Mouse (Mus musculus) heart, adult 2 months (tissue): Measurements from ENCODE around the gene Gm37240. TPM values are rescaled to one million over a fixed set of nuclear protein-coding genes. Genes with fewer than 3 reads are reported as not detected.

Experiments
- DNase-seq, 2 experiments: peaks; one replicate each; pipeline ENCODE4 v3.0.0; 2021
- H3K27ac ChIP-seq: fragments of 200-600 bp; 2 replicates; pipeline ENCODE4 v1.8.1; 2022
- H3K27me3 ChIP-seq: fragments of 200-500 bp; 2 replicates; pipeline ENCODE4 v1.6.1; 2012; ENCODE audit warnings: mild to moderate bottlenecking, low read length, inconsistent platforms, mixed read lengths; ENCODE audit not compliant: control insufficient read depth, insufficient read depth
- H3K36me3 ChIP-seq: fragments of 200-500 bp; 2 replicates; pipeline ENCODE4 v1.6.1; 2012; ENCODE audit warnings: low read length, inconsistent platforms; ENCODE audit not compliant: control insufficient read depth, insufficient read depth
- H3K4me1 ChIP-seq: fragments of 200-500 bp; 2 replicates; pipeline ENCODE4 v1.6.1; 2011; ENCODE audit warnings: low read length; ENCODE audit not compliant: control insufficient read depth, insufficient read depth
- H3K4me3 ChIP-seq: fragments of 200-600 bp; 2 replicates; pipeline ENCODE4 v1.8.1; 2022
- H3K79me2 ChIP-seq: fragments of 200-500 bp; replicated peaks from 2 replicates; pipeline ENCODE4 v1.6.1; 2012; ENCODE audit warnings: mild to moderate bottlenecking, inconsistent platforms, low read length, moderate library complexity, mixed read lengths; ENCODE audit not compliant: control insufficient read depth, insufficient read depth
- H3K9ac ChIP-seq: fragments of 200-500 bp; 2 replicates; pipeline ENCODE4 v1.6.1; 2012; ENCODE audit warnings: low read depth, mild to moderate bottlenecking, control low read depth, inconsistent platforms, low read length, mixed read lengths
- CTCF ChIP-seq: fragments of 200-600 bp; IDR thresholded peaks from 2 replicates; pipeline ENCODE4 v1.8.1; 2022; ENCODE audit warnings: antibody characterized with exemption, mild to moderate bottlenecking, moderate library complexity
- EP300 ChIP-seq: fragments of 200-500 bp; IDR thresholded peaks from 2 replicates; pipeline ENCODE4 v1.6.1; 2011; ENCODE audit warnings: low read depth, low read length, control low read depth; ENCODE audit not compliant: insufficient read depth
- POLR2A ChIP-seq: fragments of 200-500 bp; IDR thresholded peaks from 2 replicates; pipeline ENCODE4 v1.6.1; 2011; ENCODE audit warnings: mild to moderate bottlenecking, low read depth, low read length, control low read depth; ENCODE audit not compliant: insufficient read depth
- WGBS: fragments of 180-500 bp; shearing (Covaris S2); methylation state at CpG from one replicate; pipeline ENCODE4 v1.1.7; 2018; 5-methylcytosine and 5-hydroxymethylcytosine counted together
- intact Hi-C: fragments of 180-260 bp; cut with DNase I; formaldehyde crosslinking; loops from one replicate; pipeline ENCODE4 v1.15.1; 2025
- polyA plus RNA-seq: library from polyadenylated mRNA; depleted of rRNA; stranded (reverse); fragments of >200 nt; gene quantifications from 2 replicates; pipeline ENCODE4 v1.2.3, GENCODE M21; 2012
- total RNA-seq, 2 experiments: library from RNA; stranded (reverse); gene quantifications; 2 replicates each; pipeline ENCODE4 v1.2.3; 2021

Gm37240 gene
- total and polyA plus RNA-seq, 3 experiments: 25.0 to 45.3 (median 36.6) TPM

GRCm38 (mm10) chr3:85369847-85370246, 517.5 kb downstream of the Gm37240 start:
- 89% methylated on average over 10 of the region's 10 CpGs for WGBS
- H3K9ac ChIP-seq: no peak overlapping the region
- intact Hi-C loops: loop anchor here (10.0 kb wide), 1 partner anchor 445 kb away; no protein-coding TSS in a partner anchor
- DNase-seq: no peak
- no peaks in the 10 kb centered on the region for H3K27me3 ChIP-seq
- H3K79me2 ChIP-seq: no peaks in the 10 kb centered on the region
- TF ChIP-seq POLR2A: no peak
- H3K36me3 ChIP-seq: no peaks in the 10 kb centered on the region
- H3K27ac ChIP-seq: no peak overlapping the region
- no peak overlapping the region for H3K4me3 ChIP-seq
- peaks cover 6% of the 10 kb centered on the region for H3K4me1 ChIP-seq

GRCm38 (mm10) chr3:85369157-85369556, 518.2 kb downstream of the Gm37240 start:
- Histone ChIP-seq H3K27me3 (no peaks in the 10 kb centered on the region), H3K79me2 (no peaks in the 10 kb centered on the region), H3K4me3 (no peak overlapping the region), H3K36me3 (no peaks in the 10 kb centered on the region), H3K27ac (peak overlapping the region; percentile 51; the same call in 1 of the 2 replicates), H3K9ac (no peak overlapping the region), H3K4me1 (peaks cover 6% of the 10 kb centered on the region)
- intact Hi-C loops: loop anchor here (10.0 kb wide), 1 partner anchor 444 kb away; no protein-coding TSS in a partner anchor
- no peak for TF ChIP-seq POLR2A
- peak; percentile 55; the same call in 1 of the 2 replicates for TF ChIP-seq EP300
- TF ChIP-seq CTCF: no peak
- DNase-seq: peak in 1 of 2 experiments; percentile 30
- WGBS: 34% methylated on average over 5 of the region's 5 CpGs

GRCm38 (mm10) chr3:85368354-85369120, 518.8 kb downstream of the Gm37240 start:
- intact Hi-C loops: loop anchor here (10.0 kb wide), 1 partner anchor 444 kb away; no protein-coding TSS in a partner anchor
- 54% methylated on average over 16 of the region's 16 CpGs for WGBS
- DNase-seq: peak in 1 of 2 experiments; percentile 4
- no peak for TF ChIP-seq CTCF
- no peak for TF ChIP-seq EP300
- no peak for TF ChIP-seq POLR2A
- H3K27me3 ChIP-seq: no peaks in the 10 kb centered on the region
- H3K4me1 ChIP-seq: peaks cover 6% of the 10 kb centered on the region
- no peak overlapping the region for H3K4me3 ChIP-seq
- H3K36me3 ChIP-seq: no peaks in the 10 kb centered on the region
- no peak overlapping the region for H3K9ac ChIP-seq
- H3K27ac ChIP-seq: peak overlapping the region; percentile 51; the same call in 1 of the 2 replicates
- no peaks in the 10 kb centered on the region for H3K79me2 ChIP-seq

DNA sequence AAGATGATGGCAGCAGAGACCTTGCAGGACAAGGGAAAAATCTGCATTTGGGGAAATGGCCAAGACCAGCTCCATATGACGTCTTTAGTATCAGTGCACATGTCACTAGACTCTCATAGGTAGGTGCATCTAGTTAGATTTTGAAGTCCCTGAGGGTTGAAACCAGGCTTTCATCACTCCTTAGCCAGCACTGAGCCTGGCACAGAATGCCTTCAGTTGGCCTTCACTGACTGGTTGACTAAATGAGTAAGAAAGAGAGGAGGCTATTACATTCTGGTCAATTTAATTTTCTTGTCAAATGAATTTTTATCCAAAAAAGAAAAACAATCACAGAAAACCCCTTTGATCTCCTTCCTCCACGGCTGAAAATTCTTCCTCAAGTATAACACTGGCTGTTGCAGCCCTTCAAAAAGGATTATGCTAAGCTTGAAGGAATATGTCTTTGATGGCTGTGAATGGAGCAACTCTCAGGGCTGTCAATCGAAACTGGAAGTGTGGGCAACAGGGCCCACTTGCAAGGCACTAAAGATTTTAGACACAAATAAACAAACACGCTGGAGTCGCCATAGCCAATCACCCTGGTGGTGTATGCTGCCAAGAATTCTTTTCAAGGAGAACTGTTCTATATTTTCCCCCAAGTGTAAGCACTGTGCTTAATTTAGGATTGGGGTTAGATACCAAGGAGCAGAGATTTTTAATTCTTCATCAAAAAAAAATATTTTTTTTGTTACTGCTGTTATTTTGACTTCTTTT, 522.6 kb downstream of the Gm37240 start:
- 54% methylated on average over 5 of the region's 5 CpGs for WGBS
- peaks cover 5% of the 10 kb centered on the region for H3K4me1 ChIP-seq
- H3K79me2 ChIP-seq: no peaks in the 10 kb centered on the region
- no peaks in the 10 kb centered on the region for H3K27me3 ChIP-seq
- H3K27ac ChIP-seq: peak overlapping the region; percentile 73
- no peak overlapping the region for H3K4me3 ChIP-seq
- H3K9ac ChIP-seq: no peak overlapping the region
- TF ChIP-seq CTCF: no peak
- no peak for TF ChIP-seq EP300
- TF ChIP-seq POLR2A: no peak
- H3K36me3 ChIP-seq: no peaks in the 10 kb centered on the region
- no peak for DNase-seq
- intact Hi-C loops: loop anchor here (10.0 kb wide), 1 partner anchor 440 kb away; no protein-coding TSS in a partner anchor

- Histone ChIP-seq H3K79me2 (no peaks in the 10 kb centered on the region), H3K27ac (peak overlapping the region; percentile 52), H3K9ac (no peak overlapping the region), H3K4me3 (no peak overlapping the region), H3K27me3 (no peaks in the 10 kb centered on the region), H3K36me3 (no peaks in the 10 kb centered on the region), H3K4me1 (no peaks in the 10 kb centered on the region; the same call in 1 of the 2 replicates)
- 52% methylated on average over 7 of the region's 7 CpGs for WGBS
- 0 out of 2 replicates have a peak, but pooled peaks have one; percentile 32 for TF ChIP-seq EP300
- TF ChIP-seq POLR2A: no peak
- intact Hi-C loops: loop anchor here (10.0 kb wide), 1 partner anchor 438 kb away; no protein-coding TSS in a partner anchor
- DNase-seq: no peak
Measured at GRCm38 (mm10) chr3:85362883-85363282, 524.4 kb downstream of the Gm37240 start.

GRCm38 (mm10) chr3:85356373-85356772, 530.9 kb downstream of the Gm37240 start:
- no peaks in the 10 kb centered on the region for H3K79me2 ChIP-seq
- H3K27me3 ChIP-seq: no peaks in the 10 kb centered on the region
- H3K4me3 ChIP-seq: no peak overlapping the region
- no peaks in the 10 kb centered on the region for H3K4me1 ChIP-seq
- WGBS: 74% methylated on average over 3 of the region's 3 CpGs
- no peak for DNase-seq
- intact Hi-C loops: no loop called here
- no peaks in the 10 kb centered on the region for H3K36me3 ChIP-seq
- H3K27ac ChIP-seq: no peak overlapping the region
- H3K9ac ChIP-seq: no peak overlapping the region
- TF ChIP-seq EP300: no peak
- no peak for TF ChIP-seq POLR2A
- no peak for TF ChIP-seq CTCF
